Mouse (Mus musculus) spleen, adult 2 months (tissue): ENCODE results near the gene Gm8773.

Source experiments
- CTCF ChIP-seq: fragments of 200-500 bp; IDR thresholded peaks from 2 replicates; pipeline ENCODE4 v1.5.1; 2011; ENCODE audit warnings: mild to moderate bottlenecking, inconsistent platforms; ENCODE audit not compliant: insufficient read depth, insufficient read length, insufficient replicate concordance; ENCODE audit errors: extremely low read depth
- POLR2A ChIP-seq: fragments of 200-500 bp; IDR thresholded peaks from 2 replicates; pipeline ENCODE4 v1.6.1; 2011; ENCODE audit warnings: low read depth, low read length, inconsistent platforms

DNA sequence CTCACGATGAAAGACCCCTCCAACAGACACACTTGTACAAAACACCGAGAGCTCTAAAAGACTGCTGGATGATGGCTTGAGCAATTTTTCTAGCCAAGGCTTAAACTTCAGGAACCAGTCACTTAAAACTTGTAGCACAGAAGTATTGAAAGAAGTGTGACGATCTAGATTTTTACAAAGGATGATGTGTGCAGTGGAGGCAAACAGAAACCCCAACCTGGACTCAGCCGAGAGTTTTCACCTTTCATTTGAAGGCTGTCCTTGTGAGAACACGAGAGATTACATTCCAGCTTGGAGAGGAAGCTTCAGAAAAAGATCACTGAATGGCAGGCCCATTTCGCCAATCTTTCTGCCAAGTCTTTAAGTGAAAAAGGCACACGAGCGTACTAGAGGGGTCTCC, 13.8 kb upstream of the Gm8773 start:
- no peak for TF ChIP-seq POLR2A
- TF ChIP-seq CTCF, result no peak
